Mouse (Mus musculus): ENCODE data around the gene Slc41a1.

GRCm38 (mm10) chr1:131882787-131883186 is 55.5 kb downstream of the Slc41a1 start:
- TF ChIP-seq POLR2A (IDR thresholded peaks at IDR 0.05; ENCODE audit: insufficient read length, low read depth) (no peak), TCF12 (IDR thresholded peaks at IDR 0.05; ENCODE audit: insufficient read depth, poor library complexity, severe bottlenecking) (no peak), CEBPB (IDR thresholded peaks at IDR 0.05; ENCODE audit: insufficient read depth, poor library complexity, severe bottlenecking) (no peak)

All from myocyte (in vitro differentiated cells).